Mouse (Mus musculus) myocyte (in vitro differentiated cells): Measurements from ENCODE around the gene Tpcn1.

Source experiments
- CEBPB ChIP-seq: IDR thresholded peaks from 2 replicates; pipeline ENCODE4 v1.6.1; 2011; ENCODE audit warnings: mild to moderate bottlenecking, moderate library complexity; ENCODE audit not compliant: poor library complexity, insufficient read depth, severe bottlenecking
- MAX ChIP-seq: IDR thresholded peaks from one replicate; pipeline ENCODE4 v1.6.1; 2011; ENCODE audit warnings: low read depth, mild to moderate bottlenecking, control low read depth
- MYOD1 ChIP-seq, 3 experiments: IDR thresholded peaks; one replicate each; pipeline ENCODE4 v1.6.1; 2011; ENCODE audit warnings: control low read depth in 2 of 3, low read depth in 2 of 3, mild to moderate bottlenecking in 2 of 3, moderate library complexity in 1 of 3; ENCODE audit not compliant: insufficient read length in 2 of 3, control insufficient read depth in 1 of 3
- MYOG ChIP-seq, 3 experiments: IDR thresholded peaks; one replicate each; pipeline ENCODE4 v1.6.1; 2011; ENCODE audit warnings: control low read depth in 2 of 3, low read depth in 2 of 3, mild to moderate bottlenecking in 2 of 3; ENCODE audit not compliant: insufficient read length in 2 of 3, control insufficient read depth in 1 of 3, insufficient read depth in 1 of 3
- POLR2A ChIP-seq: IDR thresholded peaks from one replicate; pipeline ENCODE4 v1.6.1; 2011; ENCODE audit warnings: low read depth, mild to moderate bottlenecking, control low read depth, moderate library complexity; ENCODE audit not compliant: insufficient read length
- POLR2AphosphoS2 ChIP-seq: IDR thresholded peaks from one replicate; pipeline ENCODE4 v1.6.1; 2011; ENCODE audit warnings: low read depth, control low read depth; ENCODE audit not compliant: insufficient read length
- TCF12 ChIP-seq: IDR thresholded peaks from one replicate; pipeline ENCODE4 v1.6.1; 2011; ENCODE audit warnings: mild to moderate bottlenecking, control low read depth; ENCODE audit not compliant: poor library complexity, insufficient read depth, severe bottlenecking
- USF1 ChIP-seq: IDR thresholded peaks from one replicate; pipeline ENCODE4 v1.6.1; 2011; ENCODE audit warnings: low read depth, mild to moderate bottlenecking, control low read depth, moderate library complexity

DNA sequence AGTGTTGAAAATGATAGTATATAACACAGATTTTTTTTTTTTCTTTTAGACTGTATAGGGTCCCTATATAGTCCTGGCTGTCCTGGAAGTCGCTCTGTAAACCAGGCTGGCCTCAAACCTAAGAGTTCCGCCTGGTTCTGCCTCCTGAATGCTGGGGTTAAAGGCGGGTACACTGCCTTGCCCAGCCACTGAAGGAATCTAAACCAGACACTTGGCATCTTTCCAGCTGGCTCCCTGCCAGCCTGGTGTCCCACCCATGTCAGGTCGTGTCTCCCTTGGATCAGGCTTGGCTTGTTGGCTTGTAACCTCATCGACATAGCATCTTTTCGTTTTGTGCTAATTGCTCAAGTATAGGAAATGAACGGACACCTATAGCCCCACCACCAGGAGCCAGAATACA, 40.2 kb upstream of the Tpcn1 start:
- TF ChIP-seq POLR2A: no peak
- peak; percentile 21 for TF ChIP-seq POLR2AphosphoS2
- no peak for TF ChIP-seq USF1
- no peak for TF ChIP-seq CEBPB
- TF ChIP-seq MAX: no peak
- no peak for TF ChIP-seq TCF12
- no peak for TF ChIP-seq MYOD1 (IDR thresholded peaks at IDR 0.05; ENCODE audit: control insufficient read depth in 1 of 3, insufficient read length in 2 of 3, low read depth in 2 of 3)
- no peak for TF ChIP-seq MYOG (IDR thresholded peaks at IDR 0.05; ENCODE audit: control insufficient read depth in 1 of 3, insufficient read depth in 1 of 3, insufficient read length in 2 of 3, low read depth in 2 of 3)
